Mouse (Mus musculus) limb, embryonic 15.5 days (tissue): Measurements from ENCODE around the gene Egfr. TPM values are rescaled to one million over a fixed set of nuclear protein-coding genes. Genes with fewer than 3 reads are reported as not detected.

Source experiments
- ATAC-seq: fragments of 200-750 bp; cut with Nextera tagmentation; 2 replicates; pipeline ENCODE4 v1.8.0; 2017; ENCODE audit warnings: low read depth, moderate TSS enrichment; ENCODE audit not compliant: insufficient number of reproducible peaks, low FRiP score, low TSS enrichment
- H3K27ac ChIP-seq: fragments of 300-500 bp; sonication (generic); 2 replicates; pipeline ENCODE4 v1.5.1; 2015; ENCODE audit warnings: moderate library complexity, mild to moderate bottlenecking, inconsistent platforms
- H3K27me3 ChIP-seq: fragments of 300-500 bp; sonication (generic); 2 replicates; pipeline ENCODE4 v1.6.1; 2015; ENCODE audit warnings: inconsistent platforms
- H3K36me3 ChIP-seq: fragments of 300-500 bp; sonication (generic); 2 replicates; pipeline ENCODE4 v1.6.1; 2015; ENCODE audit warnings: inconsistent platforms
- H3K4me1 ChIP-seq: fragments of 300-500 bp; sonication (generic); 2 replicates; pipeline ENCODE4 v1.6.1; 2015; ENCODE audit warnings: inconsistent platforms
- H3K4me2 ChIP-seq: fragments of 300-500 bp; sonication (generic); 2 replicates; pipeline ENCODE4 v1.6.1; 2015; ENCODE audit warnings: mild to moderate bottlenecking, inconsistent platforms
- H3K4me3 ChIP-seq: fragments of 300-500 bp; sonication (generic); 2 replicates; pipeline ENCODE4 v1.5.1; 2015; ENCODE audit warnings: mild to moderate bottlenecking, inconsistent platforms
- H3K9ac ChIP-seq: fragments of 300-500 bp; sonication (generic); 2 replicates; pipeline ENCODE4 v1.6.1; 2015; ENCODE audit warnings: inconsistent platforms
- H3K9me3 ChIP-seq: fragments of 300-500 bp; sonication (generic); 2 replicates; pipeline ENCODE4 v1.6.1; 2016; ENCODE audit warnings: inconsistent platforms
- WGBS: fragments of 180-500 bp; shearing (Covaris S2); methylation state at CpG from one replicate; pipeline ENCODE4 v1.1.7; 2015; 5-methylcytosine and 5-hydroxymethylcytosine counted together
- polyA plus RNA-seq: library from polyadenylated mRNA; unstranded; fragments of >200 nt; fragmentation: Nextera tagmentation; extraction: Ambion mirVana; gene quantifications from 2 replicates; pipeline ENCODE4 v1.2.1, GENCODE M21; 2015

The Egfr gene
- 28.7 and 28.9 TPM in 2 replicates for polyA plus RNA-seq

DNA sequence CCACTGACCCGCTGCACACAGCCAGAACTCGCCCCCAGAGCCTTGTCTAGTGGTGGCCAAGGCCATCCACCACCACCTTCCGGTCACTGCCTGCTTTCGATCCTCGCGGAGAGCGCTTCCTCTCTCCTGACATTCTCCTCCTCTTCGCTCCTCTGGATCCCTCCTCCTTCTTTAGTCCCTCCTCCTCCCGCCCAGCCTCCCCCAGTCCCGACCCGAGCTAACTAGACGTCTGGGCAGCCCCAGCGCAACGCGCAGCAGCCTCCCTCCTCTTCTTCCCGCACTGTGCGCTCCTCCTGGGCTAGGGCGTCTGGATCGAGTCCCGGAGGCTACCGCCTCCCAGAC lies at the start of gene Egfr:
TSS of gene Egfr (plus strand) at position 197 of the 342 bp plus-strand sequence.
- Histone ChIP-seq H3K4me2 (peak within 1 kb of the TSS; percentile 81), H3K27me3 (no peaks in the 10 kb centered on the region; the same call in 1 of the 2 replicates), H3K4me1 (peaks cover 18% of the 10 kb centered on the region; the same call in 1 of the 2 replicates), H3K27ac (peak within 1 kb of the TSS; percentile 76), H3K4me3 (peak within 1 kb of the TSS; percentile 56), H3K9me3 (no peaks in the 10 kb centered on the region), H3K36me3 (no peaks in the 10 kb centered on the region), H3K9ac (peak within 1 kb of the TSS; percentile 78)
- peak; percentile 90 for ATAC-seq
- WGBS: 0% methylated on average over 21 of the region's 21 CpGs

DNA sequence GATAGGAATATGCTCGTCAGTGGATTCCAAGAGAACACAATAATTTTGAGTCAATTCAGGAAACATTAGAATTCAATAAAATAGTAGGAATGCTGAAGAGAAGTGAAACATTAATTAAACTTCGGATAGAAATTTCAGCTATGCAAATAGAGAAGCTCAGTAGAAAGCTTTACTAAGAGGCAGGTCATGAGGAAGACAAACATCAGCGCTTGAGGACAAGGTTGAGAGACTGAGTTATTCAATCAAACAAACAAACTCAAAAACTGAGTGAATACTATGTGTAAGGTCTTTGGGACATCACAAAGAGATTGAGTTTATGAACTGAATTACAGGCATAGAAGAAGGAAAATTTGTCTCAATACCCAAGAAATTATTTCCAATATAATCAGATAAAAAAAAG lies 48.8 kb upstream of the Egfr start:
- no peak overlapping the region for H3K27ac ChIP-seq
- no peak overlapping the region for H3K4me3 ChIP-seq
- H3K36me3 ChIP-seq: no peaks in the 10 kb centered on the region
- no peaks in the 10 kb centered on the region for H3K9me3 ChIP-seq
- WGBS: 92% methylated on average over 3 of the region's 3 CpGs
- H3K9ac ChIP-seq: no peak overlapping the region
- no peaks in the 10 kb centered on the region for H3K27me3 ChIP-seq
- no peak for ATAC-seq
- no peaks in the 10 kb centered on the region for H3K4me1 ChIP-seq
- no peak overlapping the region for H3K4me2 ChIP-seq

DNA sequence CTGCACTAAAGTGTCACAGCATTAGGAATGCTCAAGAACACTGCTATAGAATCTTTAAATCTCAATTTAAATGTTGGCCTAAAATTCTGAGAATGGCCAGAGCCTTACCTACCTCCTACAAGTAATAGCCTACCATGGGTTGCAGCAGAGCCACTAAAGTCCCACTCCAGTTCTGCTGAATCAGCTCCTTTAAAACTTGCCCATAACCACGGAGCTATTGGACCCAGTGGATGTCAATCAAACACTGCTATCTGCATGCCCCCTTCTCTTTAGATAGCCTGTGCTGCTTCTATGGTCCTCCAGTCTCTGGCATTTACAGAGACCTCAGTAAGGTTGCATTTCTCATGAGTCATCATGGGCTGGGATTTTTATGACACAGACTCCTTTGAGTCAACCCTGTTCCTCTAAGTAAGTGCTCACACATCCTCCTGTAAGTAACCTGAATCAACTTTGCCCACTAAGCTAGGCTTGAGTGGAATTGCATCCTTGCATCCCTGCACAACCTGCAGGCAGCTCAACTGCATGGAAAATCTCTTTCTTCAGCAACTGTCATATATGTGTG lies 16.8 kb upstream of the Egfr start:
- H3K4me1 ChIP-seq: no peaks in the 10 kb centered on the region
- no peaks in the 10 kb centered on the region for H3K36me3 ChIP-seq
- H3K4me2 ChIP-seq: no peak overlapping the region
- H3K9ac ChIP-seq: no peak overlapping the region
- ATAC-seq: no peak
- 54% methylated on average over 1 of the region's 1 CpGs for WGBS
- H3K27ac ChIP-seq: no peak overlapping the region
- no peaks in the 10 kb centered on the region for H3K9me3 ChIP-seq
- no peaks in the 10 kb centered on the region for H3K27me3 ChIP-seq
- no peak overlapping the region for H3K4me3 ChIP-seq

DNA sequence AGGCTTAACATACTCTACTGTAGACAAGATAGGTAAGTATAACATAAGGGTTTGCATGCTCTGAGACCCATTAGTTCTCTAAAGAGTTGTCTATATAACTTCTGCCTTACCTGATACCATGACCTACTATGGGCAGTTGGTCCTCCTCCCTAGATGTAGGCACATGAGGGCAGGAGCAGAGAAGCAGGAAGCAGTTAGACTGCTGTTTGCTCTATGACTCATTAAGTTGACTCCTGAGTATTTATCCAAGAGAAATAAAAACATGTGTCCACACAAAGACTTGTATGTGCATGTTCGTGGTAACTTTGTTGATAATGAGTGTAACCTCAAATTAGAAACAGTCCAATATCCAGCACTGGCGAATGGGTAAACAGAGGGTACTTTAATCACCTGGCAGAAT lies 14.7 kb upstream of the Egfr start:
- Histone ChIP-seq H3K9me3 (no peaks in the 10 kb centered on the region), H3K9ac (no peak overlapping the region), H3K27ac (no peak overlapping the region), H3K36me3 (no peaks in the 10 kb centered on the region), H3K4me1 (no peaks in the 10 kb centered on the region), H3K27me3 (no peaks in the 10 kb centered on the region), H3K4me2 (no peak overlapping the region), H3K4me3 (no peak overlapping the region)
- WGBS: 55% methylated on average over 2 of the region's 2 CpGs
- no peak for ATAC-seq

DNA sequence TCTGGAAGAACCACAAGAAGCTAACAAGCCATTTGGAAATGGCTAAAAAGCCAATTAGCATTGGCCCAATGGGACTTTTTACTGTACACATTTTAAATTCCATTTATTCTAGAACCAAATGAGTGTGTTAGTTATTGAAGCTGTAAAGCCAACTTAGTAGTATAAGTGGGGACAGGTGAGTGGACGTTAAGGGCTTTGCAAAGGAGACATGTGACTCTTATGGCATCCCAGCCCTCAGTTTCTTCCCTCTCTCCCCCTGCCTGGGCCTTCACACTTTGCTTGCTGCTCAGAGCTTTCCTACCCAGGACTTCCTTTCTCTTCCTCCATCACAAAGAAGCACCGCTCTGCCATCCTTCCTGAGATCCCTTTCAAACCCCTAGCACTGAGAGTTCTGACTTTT lies 13.3 kb upstream of the Egfr start:
- no peaks in the 10 kb centered on the region for H3K4me1 ChIP-seq
- 53% methylated on average over 2 of the region's 2 CpGs for WGBS
- H3K27me3 ChIP-seq: no peaks in the 10 kb centered on the region
- H3K27ac ChIP-seq: no peak overlapping the region
- no peaks in the 10 kb centered on the region for H3K36me3 ChIP-seq
- no peak overlapping the region for H3K4me2 ChIP-seq
- no peaks in the 10 kb centered on the region for H3K9me3 ChIP-seq
- H3K4me3 ChIP-seq: no peak overlapping the region
- H3K9ac ChIP-seq: no peak overlapping the region
- ATAC-seq: no peak

DNA sequence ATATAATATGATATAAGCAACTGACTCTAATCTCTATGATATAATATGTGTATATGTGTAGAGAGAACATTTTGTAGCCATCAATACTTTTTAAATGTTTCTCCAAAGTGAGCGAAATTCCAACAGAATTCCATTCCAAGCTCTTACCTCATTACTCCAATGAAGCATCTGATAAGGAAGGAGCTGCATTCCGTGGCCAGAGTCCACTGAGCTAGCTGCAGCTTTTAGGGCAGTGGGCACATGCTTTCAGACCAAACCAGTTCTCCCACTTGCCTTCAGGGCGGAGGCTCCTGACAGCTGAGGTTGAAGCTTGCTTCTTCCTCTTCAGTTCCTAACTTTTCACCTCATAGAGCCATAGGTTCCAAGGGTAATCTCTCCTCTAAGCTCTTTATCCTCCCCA lies 12.8 kb upstream of the Egfr start:
- Histone ChIP-seq H3K27me3 (no peaks in the 10 kb centered on the region), H3K9me3 (no peaks in the 10 kb centered on the region), H3K4me1 (no peaks in the 10 kb centered on the region), H3K4me3 (no peak overlapping the region), H3K36me3 (no peaks in the 10 kb centered on the region), H3K4me2 (no peak overlapping the region), H3K9ac (no peak overlapping the region), H3K27ac (no peak overlapping the region)
- WGBS: 63% methylated on average over 3 of the region's 3 CpGs
- ATAC-seq: no peak

DNA sequence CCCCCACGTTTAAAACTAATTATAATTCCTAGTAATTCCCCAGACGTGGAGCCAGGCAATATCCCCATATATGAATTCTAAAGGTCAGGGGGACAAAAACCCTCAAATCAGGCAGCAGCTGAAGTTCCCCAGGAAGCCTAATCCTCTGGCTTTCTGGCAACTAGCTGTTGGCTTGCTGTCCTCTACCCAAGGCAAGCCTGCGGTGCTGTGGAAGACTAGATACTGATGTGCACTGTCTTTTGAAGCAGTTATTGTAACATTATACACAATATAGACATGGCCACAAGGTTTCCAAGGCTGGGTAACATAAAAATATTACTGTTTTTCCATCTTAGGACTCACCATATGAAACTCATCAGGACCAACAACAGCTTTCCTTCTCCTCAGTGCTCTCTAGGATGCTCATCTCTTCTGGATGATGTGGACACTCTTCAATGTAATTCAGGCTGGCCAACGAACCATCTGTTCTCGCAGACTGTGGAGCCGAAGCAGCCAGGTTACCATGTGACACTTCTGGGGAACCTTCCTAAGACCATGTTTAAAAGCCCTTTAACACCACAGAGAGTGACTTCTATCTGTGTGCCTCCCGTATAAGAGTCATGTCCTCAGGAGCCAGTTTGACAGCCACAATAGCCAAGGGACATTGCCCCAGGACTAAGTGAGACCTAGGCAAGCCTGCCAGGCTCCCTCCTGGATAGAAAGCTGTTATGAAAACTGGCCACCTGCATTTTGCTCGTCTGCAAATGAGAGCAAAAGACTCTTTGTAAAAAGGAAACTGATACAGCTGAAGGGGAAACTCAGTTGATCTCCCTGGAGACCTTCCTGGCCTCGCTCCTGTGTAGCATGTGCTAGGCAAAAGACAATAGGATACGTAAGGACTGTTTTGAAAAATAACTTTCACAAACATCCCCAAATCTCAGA lies 11.1 kb upstream of the Egfr start:
- 59% methylated on average over 10 of the region's 10 CpGs for WGBS
- H3K9me3 ChIP-seq: no peaks in the 10 kb centered on the region
- ATAC-seq: no peak

DNA sequence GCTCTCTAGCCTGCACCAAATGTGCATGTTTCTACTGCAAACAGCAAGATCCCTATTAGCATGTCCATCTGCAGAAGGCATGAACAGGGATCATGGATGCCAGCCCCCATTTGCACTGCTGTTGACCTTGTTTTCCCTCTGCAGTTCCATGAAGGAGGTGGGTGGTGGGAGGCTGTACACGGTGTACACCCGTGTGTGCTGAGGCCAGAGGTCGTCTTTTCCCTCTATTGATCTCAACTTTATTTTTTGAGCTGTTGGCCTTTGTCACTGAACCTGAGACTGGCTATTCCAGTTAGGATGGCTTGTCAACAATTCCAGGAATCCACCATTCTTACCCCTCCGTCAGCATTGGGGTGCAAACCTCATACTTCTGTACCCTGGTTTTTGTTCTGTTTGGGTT lies 9.8 kb upstream of the Egfr start:
- no peak overlapping the region for H3K27ac ChIP-seq
- H3K9ac ChIP-seq: no peak overlapping the region
- no peaks in the 10 kb centered on the region for H3K27me3 ChIP-seq
- WGBS: 73% methylated on average over 4 of the region's 4 CpGs
- no peaks in the 10 kb centered on the region for H3K9me3 ChIP-seq
- H3K36me3 ChIP-seq: no peaks in the 10 kb centered on the region
- no peaks in the 10 kb centered on the region for H3K4me1 ChIP-seq
- no peak for ATAC-seq
- no peak overlapping the region for H3K4me3 ChIP-seq
- H3K4me2 ChIP-seq: no peak overlapping the region

More for the DNA sequence above, 11.1 kb upstream of the Egfr start:
- no peaks in the 10 kb centered on the region for H3K4me1 ChIP-seq
- no peaks in the 10 kb centered on the region for H3K27me3 ChIP-seq
- H3K4me3 ChIP-seq: no peak overlapping the region
- H3K9ac ChIP-seq: no peak overlapping the region
- H3K27ac ChIP-seq: no peak overlapping the region
- H3K36me3 ChIP-seq: no peaks in the 10 kb centered on the region
- no peak overlapping the region for H3K4me2 ChIP-seq

DNA sequence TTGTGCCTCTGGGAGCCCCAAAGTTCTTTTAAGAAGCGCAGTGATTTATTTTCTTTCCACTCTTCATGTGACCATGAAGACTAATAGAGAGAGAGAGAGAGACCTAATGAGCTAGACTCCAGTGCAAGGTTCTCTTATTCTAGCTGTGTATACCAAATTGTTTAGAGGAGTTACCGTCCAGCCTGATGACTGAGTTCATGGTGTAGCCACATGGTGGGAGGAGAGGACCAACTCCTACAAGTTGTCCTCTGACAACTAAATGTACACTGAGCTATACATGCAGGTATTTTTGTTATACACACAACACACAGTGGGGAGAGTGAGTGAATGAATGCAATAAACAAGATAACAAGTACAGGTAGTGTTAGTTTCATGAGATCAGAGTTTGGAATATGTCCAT lies 9.2 kb upstream of the Egfr start:
- no peaks in the 10 kb centered on the region for H3K36me3 ChIP-seq
- no peaks in the 10 kb centered on the region for H3K9me3 ChIP-seq
- no peak overlapping the region for H3K4me3 ChIP-seq
- 81% methylated on average over 2 of the region's 2 CpGs for WGBS
- no peak overlapping the region for H3K4me2 ChIP-seq
- no peak overlapping the region for H3K9ac ChIP-seq
- ATAC-seq: no peak
- no peaks in the 10 kb centered on the region for H3K27me3 ChIP-seq
- no peaks in the 10 kb centered on the region for H3K4me1 ChIP-seq
- no peak overlapping the region for H3K27ac ChIP-seq

DNA sequence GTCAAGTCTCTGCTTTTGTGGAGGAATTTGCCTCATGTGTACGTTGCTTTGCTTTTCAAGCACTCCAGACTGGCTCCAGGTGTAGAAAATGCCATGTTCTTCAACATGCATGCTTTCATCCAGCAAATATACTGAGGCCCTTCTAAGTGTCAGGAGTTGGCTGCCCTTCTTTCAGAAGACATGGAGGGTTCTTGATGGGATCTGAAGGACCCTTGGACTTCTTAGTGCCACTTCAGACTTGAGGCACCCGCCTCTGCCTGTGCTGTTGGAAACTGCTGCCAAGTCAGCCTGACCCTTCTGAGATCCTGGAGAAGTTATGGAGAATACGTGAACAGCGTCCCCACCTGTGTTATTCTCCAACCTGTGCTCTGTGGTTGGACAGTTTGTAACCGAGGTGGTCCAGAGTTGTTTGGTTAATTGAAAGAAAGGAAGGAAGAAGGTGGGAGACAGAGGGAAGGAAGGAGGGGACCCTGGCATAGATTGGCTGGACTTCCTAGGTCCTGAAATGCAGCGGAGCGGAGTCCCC lies 483 bp upstream of the Egfr start:
- H3K4me3 ChIP-seq: peak overlapping the region; percentile 56
- WGBS: 32% methylated on average over 7 of the region's 7 CpGs
- no peaks in the 10 kb centered on the region; the same call in 1 of the 2 replicates for H3K27me3 ChIP-seq
- H3K36me3 ChIP-seq: no peaks in the 10 kb centered on the region
- ATAC-seq: no peak
- H3K9ac ChIP-seq: peak overlapping the region; percentile 78; the same call in 1 of the 2 replicates
- H3K9me3 ChIP-seq: no peaks in the 10 kb centered on the region
- H3K4me2 ChIP-seq: peak overlapping the region; percentile 81
- no peak overlapping the region for H3K27ac ChIP-seq
- peaks cover 18% of the 10 kb centered on the region; the same call in 1 of the 2 replicates for H3K4me1 ChIP-seq

DNA sequence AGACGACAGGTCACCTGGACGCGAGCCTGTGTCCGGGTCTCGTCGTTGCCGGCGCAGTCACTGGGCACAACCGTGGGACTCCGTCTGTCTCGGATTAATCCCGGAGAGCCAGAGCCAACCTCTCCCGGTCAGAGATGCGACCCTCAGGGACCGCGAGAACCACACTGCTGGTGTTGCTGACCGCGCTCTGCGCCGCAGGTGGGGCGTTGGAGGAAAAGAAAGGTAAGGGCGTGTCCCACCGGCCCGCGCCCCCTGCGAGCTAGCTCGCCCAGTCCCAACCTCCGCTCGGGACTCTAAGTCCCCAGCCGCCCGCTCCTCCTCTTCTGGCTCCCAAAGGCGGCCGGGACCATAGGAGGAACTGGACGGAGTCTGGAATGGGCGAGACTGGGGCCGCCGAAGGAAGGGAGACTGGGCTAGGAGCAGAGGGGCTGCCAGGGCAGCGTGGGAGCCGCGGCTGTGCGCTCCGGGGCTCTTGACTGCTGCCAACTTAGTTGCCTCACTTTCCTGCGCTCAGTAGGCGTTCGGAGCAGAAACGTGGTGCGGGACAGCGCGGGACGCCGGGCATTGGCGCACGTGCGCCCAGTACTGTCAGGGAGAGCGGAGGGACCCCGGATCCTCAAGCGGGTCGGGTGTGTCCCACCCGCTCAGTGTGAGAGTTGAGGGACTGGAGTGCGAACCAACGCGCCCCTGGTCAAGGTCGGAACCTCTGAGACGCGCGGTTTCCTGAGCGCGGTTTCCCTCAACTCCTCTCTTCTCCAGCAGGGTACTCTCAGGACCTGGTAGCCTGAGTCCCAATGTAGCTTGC lies 548 bp downstream of the Egfr start:
- Histone ChIP-seq H3K4me3 (peak overlapping the region; percentile 56), H3K36me3 (no peaks in the 10 kb centered on the region), H3K4me1 (peaks cover 18% of the 10 kb centered on the region; the same call in 1 of the 2 replicates), H3K9ac (peak overlapping the region; percentile 78), H3K4me2 (peak overlapping the region; percentile 81), H3K27me3 (no peaks in the 10 kb centered on the region; the same call in 1 of the 2 replicates), H3K9me3 (no peaks in the 10 kb centered on the region), H3K27ac (peak overlapping the region; percentile 76)
- peak; percentile 32 for ATAC-seq
- under 1% methylated on average over 68 of the region's 68 CpGs for WGBS
